Mouse (Mus musculus) left cerebral cortex, postnatal 10 days (tissue): ENCODE measurements around the gene Ranbp9. TPM values are rescaled to one million over a fixed set of nuclear protein-coding genes. Genes with fewer than 3 reads are reported as not detected.
A peak's percentile ranks its signal among the peaks of the same experiment; 100 is the strongest.
"Not testable (repeated sequence)": the region's sequence is repeated elsewhere in the genome, so short reads cannot be mapped to it uniquely, and the experiment has no call there.

Source experiments
- DNase-seq, 2 experiments: peaks; one replicate each; pipeline ENCODE4 v3.0.0; 2021 to 2022; ENCODE audit warnings: low spot score in 2 of 2, mixed read lengths in 1 of 2; ENCODE audit errors: extremely low spot score in 1 of 2
- intact Hi-C: fragments of 180-260 bp; cut with DNase I; formaldehyde crosslinking; loops from one replicate; pipeline ENCODE4 v1.15.1; 2025
- total RNA-seq, 2 experiments: library from RNA; stranded (reverse); gene quantifications; 2 replicates each; pipeline ENCODE4 v1.2.3; 2021

Ranbp9 gene
- total RNA-seq, 2 experiments from 2014 or later, result 75.6 to 75.7 TPM

DNA sequence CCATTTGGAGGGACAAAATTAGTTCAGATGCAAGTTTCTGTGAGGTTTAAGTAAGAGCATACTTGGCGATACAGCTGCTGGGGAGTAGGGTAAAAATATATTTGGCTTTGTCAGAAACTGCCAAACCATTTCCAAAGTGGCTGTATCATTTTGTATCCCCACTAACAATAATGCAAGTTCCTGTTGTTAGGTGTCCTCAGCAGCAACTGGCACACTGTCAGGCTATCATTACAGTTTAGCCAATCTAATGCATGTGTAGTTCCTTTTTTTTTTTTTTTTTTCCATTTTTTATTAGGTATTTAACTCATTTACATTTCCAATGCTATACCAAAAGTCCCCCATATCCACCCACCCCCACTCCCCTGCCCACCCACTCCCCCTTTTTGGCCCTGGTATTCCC is 9.2 kb downstream of the Ranbp9 start:
- intact Hi-C loops, DNase-seq: not testable (repeated sequence)

DNA sequence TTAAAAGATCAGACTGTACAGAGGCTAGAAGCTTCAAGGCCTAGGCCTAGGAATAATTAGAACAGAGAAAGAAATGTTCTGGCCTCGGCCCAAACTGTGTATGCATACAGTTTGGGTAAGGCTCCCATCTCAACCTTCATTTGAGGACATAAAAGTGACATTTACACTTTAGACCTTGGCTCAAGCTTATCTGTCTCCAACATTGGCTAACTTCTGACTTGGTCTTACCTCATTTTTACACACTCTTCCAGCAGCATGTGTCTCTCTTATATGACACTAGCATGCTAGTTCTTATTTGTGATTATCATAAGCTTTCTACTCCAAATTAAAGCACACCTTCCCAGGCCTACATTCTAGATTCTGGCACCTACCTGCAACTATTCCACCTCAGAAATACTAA is 11.5 kb downstream of the Ranbp9 start:
- DNase-seq, result no peak
- intact Hi-C loops, result no loop called here

DNA sequence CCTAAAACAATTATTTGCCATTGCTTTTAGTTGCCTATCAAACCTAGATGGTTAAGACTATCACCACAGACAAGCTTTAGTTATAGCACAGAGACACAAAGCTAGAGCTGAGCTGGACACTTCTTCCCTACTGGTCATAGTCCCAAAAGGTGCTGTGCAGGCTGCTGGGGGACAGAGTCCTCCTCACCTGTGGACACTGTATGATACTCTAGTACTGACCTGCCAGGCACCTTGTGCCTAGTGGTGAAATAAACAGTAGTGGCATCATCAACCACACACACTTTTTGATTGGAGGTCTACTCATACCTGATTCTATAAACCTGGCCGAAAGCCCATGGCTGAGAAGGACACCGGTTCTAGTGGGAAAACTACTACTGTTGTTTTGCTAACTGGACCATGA is 16.5 kb downstream of the Ranbp9 start:
- intact Hi-C loops, result no loop called here
- no peak for DNase-seq

GRCm38 (mm10) chr13:43457161-43457560 is 23.9 kb downstream of the Ranbp9 start:
- intact Hi-C loops, result no loop called here
- DNase-seq, result no peak

DNA sequence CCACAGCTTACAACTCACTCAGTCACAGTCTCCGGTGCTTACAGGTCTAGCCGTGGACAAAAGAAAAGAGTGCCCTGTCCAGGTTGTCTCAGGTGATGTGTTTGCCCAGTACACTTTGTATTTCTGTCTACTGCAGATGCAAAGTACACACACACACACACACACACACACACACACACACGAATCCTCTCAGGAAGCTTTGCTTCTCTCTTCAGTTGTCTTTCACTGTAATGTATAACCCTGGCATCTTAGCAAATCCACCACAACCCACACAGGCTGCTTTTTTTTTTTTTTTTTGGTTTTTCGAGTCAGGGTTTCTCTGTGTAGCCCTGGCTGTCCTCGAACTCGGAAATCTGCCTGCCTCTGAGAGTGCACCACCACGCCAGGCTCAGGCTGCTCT is 26.7 kb downstream of the Ranbp9 start:
- intact Hi-C loops, result no loop called here
- no peak for DNase-seq

DNA sequence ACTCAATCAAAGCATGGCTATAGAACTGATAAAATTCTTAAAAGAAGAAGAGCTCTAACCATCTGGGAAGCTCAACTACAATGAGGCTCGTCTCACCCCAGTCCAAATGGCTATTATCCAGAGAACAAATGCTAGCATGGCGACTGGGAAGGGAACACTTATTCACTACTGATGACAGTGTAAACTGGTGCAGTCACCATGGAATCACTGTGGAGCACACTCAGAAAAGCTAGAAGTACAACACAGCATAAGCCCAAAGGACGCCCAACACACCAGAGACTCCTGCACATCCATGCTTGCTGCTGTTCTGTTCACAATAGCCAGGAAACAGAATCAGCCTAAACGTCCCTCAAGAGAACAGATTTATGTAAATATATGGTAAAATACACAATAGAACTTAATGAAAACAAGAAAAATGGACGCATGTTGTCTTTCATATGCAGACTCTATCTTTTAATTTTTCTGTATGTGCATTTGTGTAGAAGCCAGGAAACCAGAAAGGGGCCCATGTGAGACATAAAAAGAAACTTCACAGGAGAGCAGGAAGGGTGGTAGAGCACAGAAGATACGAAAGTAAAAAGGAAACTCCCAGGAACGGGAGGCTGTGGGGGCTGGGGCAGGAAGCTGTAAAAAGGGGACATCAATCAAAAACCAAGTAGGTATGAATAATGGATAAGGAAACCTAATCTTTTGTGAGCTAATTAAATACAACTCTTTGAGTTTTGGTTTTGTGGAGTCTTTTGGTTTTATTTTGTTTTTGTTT is 28.1 kb downstream of the Ranbp9 start:
- intact Hi-C loops, result no loop called here

DNA sequence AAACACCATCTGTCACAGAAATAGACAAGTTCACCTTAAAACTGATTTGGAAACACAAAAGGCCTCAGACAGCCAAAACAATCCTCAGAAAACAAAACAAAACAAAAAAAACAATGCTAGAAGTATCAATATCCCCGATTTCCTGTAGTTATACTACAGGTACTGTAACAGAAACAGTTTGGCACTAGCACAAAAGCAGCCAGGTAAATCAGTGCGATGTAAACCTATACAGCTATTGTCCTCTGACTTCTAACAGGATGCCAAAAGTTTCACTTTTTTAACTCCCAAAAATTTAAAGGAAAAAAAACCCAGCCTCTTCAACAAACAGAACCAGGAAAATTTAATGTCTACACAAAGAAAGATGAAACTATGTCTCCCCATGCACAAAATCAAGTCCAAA is 28.9 kb downstream of the Ranbp9 start:
- no peak for DNase-seq
- intact Hi-C loops, result no loop called here

More for the DNA sequence above, 28.1 kb downstream of the Ranbp9 start:
- DNase-seq, result no peak

- no peak for DNase-seq
- intact Hi-C loops, result no loop called here
These were observed 30.4 kb downstream of the Ranbp9 start for GRCm38 (mm10) chr13:43450686-43451085.

DNA sequence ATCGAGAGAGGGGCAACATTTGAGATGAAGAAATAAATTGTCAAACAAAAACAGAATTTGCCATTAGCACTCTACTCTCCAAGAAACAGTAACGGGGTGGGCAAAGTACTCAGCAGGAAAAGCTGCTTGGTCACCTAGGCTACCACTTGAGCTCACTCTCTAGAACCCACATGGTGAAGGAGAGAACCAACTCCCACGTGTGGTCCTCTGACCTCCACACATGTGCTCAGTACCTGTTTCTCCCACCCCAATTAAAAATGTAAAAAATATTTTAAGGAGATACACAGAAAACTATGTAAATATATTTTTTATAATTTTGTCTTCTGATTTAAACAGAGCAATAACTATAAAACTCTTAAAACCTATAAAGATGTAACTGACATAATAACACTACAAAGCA is 33.4 kb downstream of the Ranbp9 start:
- intact Hi-C loops, result no loop called here

DNA sequence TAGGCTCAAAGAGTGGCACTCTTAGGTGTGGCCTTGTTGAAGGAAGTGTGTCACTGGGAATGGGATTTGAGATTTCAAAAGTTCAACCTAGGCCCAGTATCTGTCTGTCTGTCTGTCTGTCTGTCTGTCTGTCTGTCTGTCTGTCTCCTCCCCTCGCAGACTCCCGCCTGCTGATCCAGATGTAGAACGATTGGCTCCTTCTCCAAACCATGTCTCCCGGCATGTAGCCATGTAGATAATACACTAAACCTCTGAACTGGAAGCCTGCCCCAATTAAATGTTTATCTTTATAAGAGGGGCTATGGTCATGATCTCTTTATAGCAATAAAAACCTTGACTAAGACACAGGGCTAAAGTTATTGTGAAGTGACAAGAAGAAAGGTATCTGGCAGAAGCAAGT is 35.3 kb downstream of the Ranbp9 start:
- intact Hi-C loops, result no loop called here
- DNase-seq, result no peak

More for the DNA sequence above, 33.4 kb downstream of the Ranbp9 start:
- DNase-seq, result no peak

DNA sequence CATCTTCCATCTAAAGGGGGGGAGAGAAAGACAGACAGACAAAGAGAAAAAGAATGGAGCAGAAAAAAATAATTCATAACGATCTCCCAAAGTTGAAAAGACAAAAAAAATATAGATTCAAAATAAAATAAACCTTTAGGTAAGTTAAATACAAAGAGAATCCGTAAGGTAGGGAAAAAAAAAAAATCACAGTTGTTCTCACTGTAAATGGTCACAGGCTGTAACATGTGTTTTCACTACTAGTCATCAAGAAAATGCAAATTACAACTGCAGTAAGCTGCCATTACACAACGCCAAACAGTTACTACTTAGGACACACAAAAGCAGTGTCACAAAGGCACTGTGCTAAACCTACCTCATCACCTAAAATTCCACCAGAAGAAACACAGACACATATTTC is 36.4 kb downstream of the Ranbp9 start:
- intact Hi-C loops, result no loop called here
- DNase-seq, result no peak

GRCm38 (mm10) chr13:43443706-43444105 is 37.4 kb downstream of the Ranbp9 start:
- intact Hi-C loops, result no loop called here

GRCm38 (mm10) chr13:43442551-43442950 is 38.5 kb downstream of the Ranbp9 start:
- DNase-seq, result no peak
- intact Hi-C loops, result no loop called here

More at GRCm38 (mm10) chr13:43443706-43444105, 37.4 kb downstream of the Ranbp9 start:
- DNase-seq, result no peak

GRCm38 (mm10) chr13:43440376-43440775 is 40.7 kb downstream of the Ranbp9 start:
- intact Hi-C loops, result no loop called here
- no peak for DNase-seq

DNA sequence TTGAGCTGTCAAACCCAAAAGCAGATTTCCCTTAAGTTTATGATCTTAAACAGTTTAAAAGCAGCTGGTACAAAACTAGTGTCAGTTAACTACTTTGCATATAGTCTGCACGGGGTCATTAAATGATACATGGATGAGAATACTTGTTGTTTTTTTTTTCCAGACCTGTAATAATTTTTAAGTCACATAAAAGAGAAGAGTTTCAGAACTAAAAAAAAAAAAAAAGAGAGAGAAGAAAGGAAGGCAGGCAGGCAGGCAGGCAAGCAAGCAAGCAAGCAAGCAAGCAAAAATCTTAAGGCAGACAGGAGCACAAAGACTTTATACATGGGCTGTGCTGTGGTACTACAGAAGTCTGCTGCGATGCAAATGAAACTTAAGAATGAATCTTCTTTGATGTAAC is 47.7 kb downstream of the Ranbp9 start:
- intact Hi-C loops, result no loop called here

GRCm38 (mm10) chr13:43428436-43428835 is 52.6 kb downstream of the Ranbp9 start:
- intact Hi-C loops, result no loop called here
- DNase-seq, result peak in 1 of 2 experiments; percentile 15

More for the DNA sequence above, 47.7 kb downstream of the Ranbp9 start:
- no peak for DNase-seq

GRCm38 (mm10) chr13:43415249-43415648 is 65.8 kb downstream of the Ranbp9 start:
- no peak for DNase-seq
- intact Hi-C loops, result no loop called here

- no peak for DNase-seq
- intact Hi-C loops, result no loop called here
These were observed 67.5 kb downstream of the Ranbp9 start for GRCm38 (mm10) chr13:43413611-43414010.

DNA sequence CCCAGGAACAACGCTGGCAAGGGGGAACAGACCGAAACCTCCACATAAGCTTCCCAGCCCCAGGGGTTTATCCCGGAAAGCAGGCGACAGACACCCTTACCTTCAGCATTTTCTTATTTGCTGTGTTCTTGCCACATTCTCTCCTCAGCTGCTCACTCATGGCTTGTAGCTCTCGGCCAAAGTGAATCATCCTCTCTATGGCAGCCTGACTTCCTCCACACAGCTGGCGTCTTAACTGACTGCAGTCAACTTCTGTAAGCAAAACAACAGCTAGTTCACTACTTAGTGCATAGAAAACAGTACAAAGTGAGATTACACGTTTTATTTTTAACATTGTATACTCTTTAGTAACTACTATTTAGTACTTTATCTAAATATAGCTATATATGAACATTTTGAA is 68.8 kb downstream of the Ranbp9 start:
- intact Hi-C loops, result no loop called here

GRCm38 (mm10) chr13:43399576-43399975 is 81.5 kb downstream of the Ranbp9 start:
- DNase-seq, result no peak
- intact Hi-C loops, result loop anchor here (5.0 kb wide), 1 partner anchor 217 kb away; no protein-coding TSS in a partner anchor

More for the DNA sequence above, 68.8 kb downstream of the Ranbp9 start:
- DNase-seq, result no peak
